Mouse (Mus musculus) layer of hippocampus, adult 18-20 months (tissue): Measurements from ENCODE around the gene Mthfsd. TPM values are rescaled to one million over a fixed set of nuclear protein-coding genes. Genes with fewer than 3 reads are reported as not detected.

Experiments used
- DNase-seq, 2 experiments: peaks; one replicate each; pipeline ENCODE4 v3.0.0; 2022; ENCODE audit warnings: low spot score in 2 of 2
- total RNA-seq, 2 experiments: library from RNA; stranded (reverse); gene quantifications; 2 replicates each; pipeline ENCODE4 v1.2.3; 2021

Gene Mthfsd
- total RNA-seq, 2 experiments from 2014 or later = 36.6 to 37.2 TPM

DNA sequence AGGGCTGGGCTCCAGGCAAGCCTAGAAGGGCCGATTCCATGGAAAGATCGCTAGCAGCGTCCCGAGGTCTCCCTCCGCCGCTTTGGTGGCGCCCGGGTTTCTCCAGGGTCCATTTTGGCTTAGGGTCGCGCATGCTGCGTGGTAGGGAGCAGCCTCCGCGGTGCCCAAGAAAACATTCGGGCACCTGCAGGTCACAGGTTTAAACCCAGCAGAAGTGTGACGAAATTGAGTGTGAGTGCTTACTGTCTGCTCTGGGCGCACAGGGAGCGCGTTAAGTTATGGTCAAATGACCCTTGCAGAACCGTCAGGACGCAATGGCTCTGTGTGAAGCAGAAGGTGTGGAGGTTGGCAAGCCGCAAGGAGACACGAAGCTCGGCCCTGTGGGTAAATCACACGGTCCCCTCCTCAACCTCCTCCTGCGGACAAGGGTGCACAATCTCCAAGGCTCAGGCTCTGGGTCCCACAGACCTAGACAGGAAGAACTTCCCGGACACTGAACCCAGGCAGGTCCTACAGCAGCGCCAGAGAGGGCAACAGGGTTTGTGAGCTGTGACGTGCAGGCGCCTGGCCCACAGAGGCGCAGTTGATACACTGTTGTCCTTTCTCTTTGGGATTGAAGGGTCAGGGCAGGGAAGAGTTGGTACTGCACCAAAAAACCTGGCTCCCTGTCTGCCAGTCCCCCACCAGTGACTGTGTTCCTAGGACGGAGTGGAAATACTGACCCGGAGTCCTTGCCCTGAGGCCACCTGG is 18.4 kb downstream of the Mthfsd start:
- no peak for DNase-seq

DNA sequence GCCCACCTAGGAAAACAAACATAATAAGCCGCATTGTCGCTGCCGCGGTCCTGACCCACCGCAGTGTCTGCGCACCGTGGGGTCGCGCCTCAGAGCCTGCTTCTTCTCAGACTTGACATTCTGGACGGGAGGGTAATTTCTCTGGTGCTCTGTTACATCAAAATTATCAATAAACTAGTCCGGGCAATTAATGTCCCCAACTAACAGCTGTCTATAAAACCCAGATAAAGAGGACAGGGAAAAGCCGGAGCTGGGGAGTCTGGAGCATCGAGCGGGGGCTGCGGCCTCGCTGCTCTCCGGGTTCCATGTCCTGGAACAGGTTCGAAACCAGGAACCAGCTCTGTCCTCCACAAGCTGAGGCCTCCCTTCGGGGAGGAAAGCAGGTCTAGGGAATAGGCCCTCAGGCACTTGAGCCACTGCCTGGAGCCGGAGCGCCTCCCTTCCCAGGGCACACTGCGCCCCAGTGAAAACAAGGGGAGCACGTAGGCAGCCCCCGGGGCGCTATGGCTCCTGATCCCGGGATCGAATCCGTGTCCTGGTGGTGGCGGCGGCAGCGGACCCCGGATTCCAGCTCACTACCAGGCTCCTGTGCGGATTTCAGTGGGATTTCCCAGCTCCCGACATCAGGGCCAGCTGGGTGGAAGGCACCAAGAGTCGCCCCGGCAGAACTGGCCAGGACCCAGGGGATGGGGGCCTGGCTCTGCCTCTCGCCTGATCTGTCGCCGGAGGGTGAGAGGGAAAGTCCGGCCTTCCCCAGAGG is 19.1 kb downstream of the Mthfsd start:
- no peak for DNase-seq

GRCm38 (mm10) chr8:121088281-121088680 is 19.9 kb downstream of the Mthfsd start:
- DNase-seq = no peak

GRCm38 (mm10) chr8:121086004-121086900 is 21.9 kb downstream of the Mthfsd start:
- DNase-seq = no peak

GRCm38 (mm10) chr8:121085561-121085960 is 22.6 kb downstream of the Mthfsd start:
- no peak for DNase-seq

- no peak for DNase-seq
These were observed 23.2 kb downstream of the Mthfsd start for GRCm38 (mm10) chr8:121085011-121085410.

DNA sequence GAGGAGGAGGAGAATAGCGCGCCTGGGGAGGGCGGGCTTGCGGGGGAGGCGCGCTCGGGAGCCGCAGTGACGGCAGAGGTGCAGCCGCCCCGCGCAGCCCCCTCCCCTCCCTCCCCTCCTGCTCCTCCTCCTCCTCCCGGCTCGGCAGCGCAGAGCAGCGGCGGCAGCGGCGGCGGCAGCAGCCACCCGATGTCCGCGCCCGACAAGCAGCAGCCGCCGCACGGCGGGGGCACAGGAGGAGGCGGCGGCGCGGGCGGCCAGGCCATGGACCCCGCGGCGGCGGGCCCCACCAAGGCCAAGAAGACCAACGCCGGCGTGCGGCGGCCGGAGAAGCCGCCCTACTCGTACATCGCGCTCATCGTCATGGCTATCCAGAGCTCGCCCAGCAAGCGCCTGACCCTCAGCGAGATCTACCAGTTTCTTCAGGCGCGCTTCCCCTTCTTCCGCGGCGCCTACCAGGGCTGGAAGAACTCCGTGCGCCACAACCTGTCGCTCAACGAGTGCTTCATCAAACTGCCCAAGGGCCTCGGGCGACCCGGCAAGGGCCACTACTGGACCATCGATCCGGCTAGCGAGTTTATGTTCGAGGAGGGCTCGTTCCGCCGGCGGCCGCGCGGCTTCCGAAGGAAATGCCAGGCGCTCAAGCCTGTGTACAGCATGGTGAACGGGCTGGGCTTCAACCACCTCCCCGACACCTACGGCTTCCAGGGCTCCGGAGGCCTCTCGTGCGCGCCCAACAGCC is 23.8 kb downstream of the Mthfsd start, which contains the start of gene Foxf1:
Gene Foxf1, plus strand, starts transcription at position 177 of the 742 bp plus-strand sequence.
- no peak for DNase-seq

DNA sequence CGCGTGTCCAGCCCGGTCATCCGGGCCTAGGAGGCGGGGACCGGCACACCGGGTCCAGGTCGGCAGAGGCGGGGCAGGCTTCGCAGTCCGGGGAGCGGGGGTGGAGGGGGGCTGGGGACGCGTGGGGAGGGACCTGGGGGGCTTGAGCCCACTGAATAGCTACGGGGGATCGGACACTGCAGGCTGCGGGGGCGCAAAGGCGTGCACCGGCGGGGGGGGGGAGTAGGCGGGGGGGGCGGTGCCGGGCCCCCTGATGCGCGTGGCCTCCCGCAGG is 24.3 kb downstream of the Mthfsd start:
- no peak for DNase-seq

DNA sequence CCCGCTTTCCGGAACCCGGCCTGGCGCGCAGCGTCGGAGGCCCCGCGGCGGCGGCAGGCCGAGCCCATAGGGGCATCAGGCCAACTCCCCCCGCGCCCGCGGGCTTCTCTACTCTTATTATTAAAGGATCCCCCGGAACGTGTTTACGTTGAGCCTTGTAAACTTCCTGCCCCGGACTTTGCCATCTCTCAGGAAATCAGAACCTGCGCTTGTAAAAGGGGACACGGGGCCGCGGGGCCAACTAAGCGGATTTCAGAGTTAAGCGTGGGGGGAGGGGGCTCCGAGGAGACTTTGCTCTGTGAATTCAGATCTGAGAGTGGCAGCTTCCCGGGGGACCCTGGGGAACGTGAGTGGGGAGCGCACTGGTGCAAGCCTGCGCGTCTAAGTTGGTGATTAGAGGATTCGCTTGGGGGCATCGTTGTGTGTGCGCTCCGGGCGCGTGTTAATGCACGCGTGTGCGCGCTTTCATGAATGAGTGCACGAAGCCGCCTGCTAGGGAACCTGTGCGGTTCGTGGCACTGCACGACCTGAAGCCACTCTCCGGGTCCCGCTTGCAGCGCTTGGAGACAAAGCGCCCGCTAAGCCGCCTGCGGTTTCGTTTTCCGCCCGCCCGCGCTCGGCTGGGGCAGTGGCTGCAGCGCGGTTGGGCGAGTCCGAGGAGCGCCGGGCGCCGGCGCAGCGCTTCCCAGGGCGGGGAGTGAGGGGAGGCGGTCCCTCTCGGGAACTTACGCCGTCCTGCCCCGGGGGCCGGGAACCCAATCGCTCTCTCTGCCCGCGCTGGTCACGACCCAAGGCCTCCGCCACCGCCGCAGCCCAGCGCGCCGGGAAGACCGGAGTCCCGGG is 24.9 kb downstream of the Mthfsd start:
- DNase-seq = no peak

DNA sequence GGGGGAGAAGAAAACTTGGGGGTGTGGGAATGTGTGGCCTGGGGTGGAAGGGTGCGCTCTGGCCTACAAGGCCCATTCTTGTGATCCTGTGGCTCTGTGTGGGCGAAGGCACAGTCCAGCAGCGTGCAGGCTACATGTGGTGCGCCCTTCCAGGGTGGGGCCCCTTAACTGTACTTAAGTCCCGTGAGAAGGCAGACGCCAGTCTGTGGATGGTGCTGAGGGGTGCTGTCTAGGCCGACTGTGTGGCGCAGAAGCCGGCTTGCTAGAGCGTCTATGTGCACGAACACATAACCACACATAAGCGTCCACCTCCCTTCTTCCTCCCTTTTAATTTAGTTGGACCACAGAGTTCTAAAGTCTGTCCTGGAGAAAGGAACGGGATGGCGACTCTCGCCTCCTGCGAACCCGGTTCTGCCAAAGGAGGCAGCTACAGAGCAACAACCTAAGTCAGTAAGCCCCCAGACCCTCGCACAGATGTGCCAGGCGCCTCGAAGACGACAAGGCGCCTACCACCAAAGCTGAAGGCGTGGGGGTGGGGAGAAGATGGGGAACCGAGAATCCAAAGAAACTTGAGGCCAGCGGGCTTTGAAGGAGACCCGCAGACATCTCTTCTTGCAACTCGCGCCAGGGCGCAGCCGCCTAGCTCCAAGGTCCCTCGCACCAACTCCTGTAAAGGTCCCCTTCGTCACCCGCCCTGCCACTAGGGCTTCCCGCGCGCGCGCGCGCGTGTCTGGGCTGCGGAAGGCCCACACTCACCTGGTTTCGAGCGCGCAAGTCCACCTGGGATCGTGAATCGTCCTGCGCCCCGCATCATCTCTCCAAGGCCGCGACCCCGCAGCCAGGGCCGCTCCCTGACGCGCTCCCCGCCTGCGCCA is 25.7 kb downstream of the Mthfsd start:
- DNase-seq = no peak

GRCm38 (mm10) chr8:121081398-121081797 is 26.8 kb downstream of the Mthfsd start:
- DNase-seq = no peak

DNA sequence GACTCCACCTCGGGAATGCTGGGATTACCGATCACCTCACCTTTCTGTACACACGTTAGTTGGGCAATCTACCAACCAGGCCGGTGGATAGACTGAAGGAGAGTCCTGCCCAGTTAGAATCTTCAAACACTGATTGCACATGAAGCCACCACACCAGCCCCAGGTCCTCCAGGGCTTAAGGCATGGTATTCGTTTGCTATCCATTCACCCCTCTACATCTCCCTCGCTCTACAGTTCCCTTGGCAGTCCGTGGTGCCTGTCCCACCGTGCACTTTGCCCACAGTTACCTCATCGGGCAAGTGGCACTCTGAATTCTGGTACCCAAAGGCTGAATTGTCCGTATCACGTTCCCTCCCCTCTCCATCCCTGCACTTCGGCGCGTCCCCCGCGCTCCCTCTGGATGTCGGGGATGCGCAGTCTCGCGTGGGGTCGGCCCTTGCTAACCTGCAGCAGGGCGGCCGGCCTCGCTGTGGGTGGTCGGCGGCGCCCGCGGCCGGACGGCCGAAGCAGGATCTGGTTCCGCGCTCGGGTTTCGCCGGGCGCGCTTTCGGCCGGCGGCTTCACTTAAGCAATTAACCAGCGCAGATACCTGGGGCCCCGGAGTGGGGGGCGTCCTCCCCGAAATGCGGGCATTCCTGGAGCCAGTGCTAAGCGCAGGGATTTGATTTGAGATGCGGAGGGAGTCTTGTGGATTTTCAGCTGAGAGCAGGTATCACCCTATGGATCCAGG is 27.7 kb downstream of the Mthfsd start:
- DNase-seq = no peak

- no peak for DNase-seq
These were observed 28.2 kb downstream of the Mthfsd start for GRCm38 (mm10) chr8:121079944-121080343.

- no peak for DNase-seq
These were observed 29.0 kb downstream of the Mthfsd start for GRCm38 (mm10) chr8:121079201-121079600.

DNA sequence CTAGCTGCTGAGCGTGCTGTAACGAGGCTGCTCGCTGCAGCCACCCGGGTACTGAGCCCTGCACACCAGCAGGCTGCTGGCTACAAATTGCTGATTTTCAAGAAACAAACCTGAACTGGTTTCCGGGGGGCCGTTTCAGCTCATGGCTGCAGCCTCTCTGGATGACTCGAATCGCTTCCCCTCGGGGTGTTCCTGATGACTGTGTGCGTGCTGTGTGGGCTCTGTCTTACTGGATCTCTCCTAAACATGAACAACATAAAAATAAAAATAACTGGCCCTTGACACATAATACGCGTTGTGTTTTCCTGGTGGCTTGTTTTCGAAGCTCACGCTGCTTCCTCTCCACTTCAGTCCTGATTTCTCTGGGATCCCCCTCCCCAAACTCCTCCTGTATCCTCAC is 29.5 kb downstream of the Mthfsd start:
- no peak for DNase-seq

DNA sequence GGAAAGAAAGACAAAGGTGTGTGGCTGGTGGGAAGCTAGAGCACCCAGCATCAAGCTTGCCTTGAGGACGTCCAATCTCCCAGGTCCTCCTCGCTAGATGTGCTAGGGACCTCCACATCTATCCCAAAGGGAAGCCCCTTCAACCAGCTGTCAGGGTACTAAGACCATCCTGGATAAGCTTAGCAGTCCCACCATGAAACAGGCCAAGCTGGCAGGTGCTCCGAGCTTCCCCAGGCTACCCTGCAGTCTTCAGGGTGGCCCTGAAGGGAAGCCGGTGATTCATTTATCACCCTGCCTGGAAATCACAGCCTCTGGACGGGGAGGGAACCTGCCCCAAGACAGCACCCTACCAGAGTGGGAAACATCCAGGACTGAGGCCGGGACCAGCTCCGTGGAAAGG is 31.6 kb downstream of the Mthfsd start:
- no peak for DNase-seq

DNA sequence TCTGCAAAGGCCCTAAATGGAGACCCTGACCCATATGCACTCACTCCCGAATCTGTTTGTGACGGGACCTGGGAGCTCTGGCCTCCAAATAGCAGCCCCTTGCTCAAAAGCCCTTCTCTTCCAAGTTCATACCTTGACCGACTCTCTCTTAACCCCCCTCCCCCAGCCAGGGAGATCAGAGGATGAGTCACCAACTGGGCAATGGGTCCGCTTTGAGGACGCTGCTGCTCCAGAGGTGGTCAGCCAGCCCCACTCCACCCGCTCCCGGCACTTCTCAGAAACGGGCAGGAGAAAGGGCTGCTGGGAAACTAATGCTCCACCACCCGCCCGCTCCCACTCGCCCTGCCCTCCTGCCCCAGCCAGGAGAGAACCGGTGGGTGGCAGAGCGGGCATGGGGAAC is 32.3 kb downstream of the Mthfsd start:
- no peak for DNase-seq

DNA sequence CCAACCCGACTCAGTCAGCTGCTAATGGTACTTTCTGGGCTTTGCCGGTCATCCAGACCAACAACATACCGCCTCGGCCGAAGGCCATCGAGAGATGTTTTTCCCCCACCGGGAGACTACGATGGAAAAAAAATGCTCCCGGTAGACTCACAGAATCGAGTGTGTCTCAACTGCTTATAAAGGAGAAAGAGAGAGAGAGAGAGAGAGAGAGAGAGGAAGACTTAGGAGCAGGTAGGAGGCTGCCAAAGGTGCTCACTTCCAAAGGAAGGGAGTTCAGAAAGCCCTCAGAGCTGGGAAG is 33.4 kb downstream of the Mthfsd start:
- DNase-seq = no peak
